Mouse (Mus musculus): ENCODE measurements around the gene Tbc1d1.

The Tbc1d1 gene

DNA sequence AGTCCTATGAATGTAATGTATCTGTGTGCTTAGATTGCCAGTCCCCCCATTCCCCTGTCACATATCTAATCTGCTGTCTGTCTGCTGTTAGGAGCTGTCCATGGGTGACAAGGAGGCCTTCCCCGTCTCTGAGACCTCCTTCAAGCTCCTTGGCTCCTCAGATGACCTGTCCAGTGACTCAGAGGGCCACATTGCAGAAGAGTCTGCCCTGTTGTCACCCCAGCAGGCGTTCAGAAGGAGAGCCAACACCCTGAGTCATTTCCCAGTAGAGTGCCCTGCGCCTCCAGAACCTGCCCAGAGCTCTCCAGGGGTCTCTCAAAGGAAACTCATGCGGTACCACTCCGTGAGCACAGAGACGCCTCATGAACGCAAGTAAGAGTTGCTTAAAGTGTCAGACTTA, 125.6 kb downstream of the Tbc1d1 start:
- DNase-seq = no peak

DNA sequence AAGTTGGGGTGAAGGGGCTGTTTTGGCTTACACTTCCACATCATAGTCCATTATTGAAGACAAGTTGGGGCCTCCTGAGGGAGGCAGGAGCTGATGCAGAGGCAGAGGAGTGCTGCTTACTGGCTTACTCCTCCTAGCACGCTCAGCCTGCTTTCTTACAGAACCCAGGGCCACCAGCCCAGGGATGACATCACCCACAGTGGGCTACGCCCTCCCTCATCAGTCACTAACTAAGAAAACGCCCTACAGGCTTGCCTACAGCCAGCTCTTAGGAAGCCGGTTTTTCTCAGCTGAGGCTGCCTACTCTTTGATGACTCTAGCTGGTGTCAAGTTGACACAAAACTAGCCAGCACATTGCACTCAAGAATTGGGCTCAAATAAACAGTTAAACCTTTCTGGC, 126.5 kb downstream of the Tbc1d1 start:
- DNase-seq = no peak

DNA sequence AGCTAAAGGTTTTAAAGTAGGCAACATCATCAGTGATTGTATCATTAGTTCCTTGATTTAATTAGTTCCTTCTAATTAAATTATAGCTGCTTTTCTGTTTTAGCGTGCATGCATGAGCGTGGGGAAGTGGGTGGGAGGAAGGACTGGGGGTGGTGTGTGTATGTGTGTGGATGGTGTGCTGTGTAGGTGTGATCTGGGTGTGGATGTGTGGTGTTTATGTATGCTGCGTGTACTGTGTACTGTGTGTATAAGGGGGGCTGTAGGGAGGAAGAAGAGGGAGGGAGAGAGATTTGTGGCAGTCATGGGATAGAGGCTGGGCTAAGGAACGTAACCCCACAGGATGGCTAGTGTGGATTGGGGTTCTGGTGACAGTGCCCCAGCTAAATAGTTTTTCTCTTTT, 129.2 kb downstream of the Tbc1d1 start:
- DNase-seq = no peak

DNA sequence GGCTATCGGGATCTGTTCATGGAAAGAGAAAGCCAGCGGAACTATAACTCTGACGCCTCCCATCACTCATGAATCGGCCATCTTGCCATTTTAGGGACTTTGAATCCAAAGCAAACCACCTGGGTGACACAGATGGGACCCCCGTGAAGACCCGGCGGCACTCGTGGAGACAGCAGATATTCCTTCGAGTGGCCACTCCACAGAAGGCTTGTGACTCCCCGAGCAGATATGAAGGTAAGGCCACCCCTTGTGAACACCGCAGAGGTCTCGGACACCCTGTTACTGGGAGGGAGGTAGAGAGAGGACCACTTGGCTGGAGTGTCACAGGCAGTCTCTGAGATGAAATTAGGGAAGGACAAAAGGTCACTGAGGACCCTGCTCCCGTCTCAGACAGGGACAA, 129.7 kb downstream of the Tbc1d1 start:
- DNase-seq = no peak

DNA sequence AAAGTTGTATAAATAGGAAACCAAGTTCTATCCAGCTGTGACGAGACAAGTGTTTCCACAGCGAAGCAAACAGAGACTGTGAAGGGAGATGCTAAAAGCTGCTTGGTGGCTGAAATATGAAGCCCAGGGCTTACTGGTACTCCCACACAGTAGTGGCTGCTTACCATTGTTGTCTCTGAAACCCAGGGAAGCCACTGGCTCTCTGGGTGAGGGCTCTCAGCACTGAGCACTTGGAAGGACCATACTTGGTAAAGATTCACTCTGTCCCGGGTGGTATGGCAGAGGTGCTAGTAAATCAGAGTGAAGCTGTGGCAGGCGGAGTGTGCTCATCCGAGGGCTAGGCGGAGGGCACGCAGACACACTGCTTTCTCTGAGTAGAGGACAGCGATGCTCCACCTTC, 131.2 kb downstream of the Tbc1d1 start:
- no peak for DNase-seq

DNA sequence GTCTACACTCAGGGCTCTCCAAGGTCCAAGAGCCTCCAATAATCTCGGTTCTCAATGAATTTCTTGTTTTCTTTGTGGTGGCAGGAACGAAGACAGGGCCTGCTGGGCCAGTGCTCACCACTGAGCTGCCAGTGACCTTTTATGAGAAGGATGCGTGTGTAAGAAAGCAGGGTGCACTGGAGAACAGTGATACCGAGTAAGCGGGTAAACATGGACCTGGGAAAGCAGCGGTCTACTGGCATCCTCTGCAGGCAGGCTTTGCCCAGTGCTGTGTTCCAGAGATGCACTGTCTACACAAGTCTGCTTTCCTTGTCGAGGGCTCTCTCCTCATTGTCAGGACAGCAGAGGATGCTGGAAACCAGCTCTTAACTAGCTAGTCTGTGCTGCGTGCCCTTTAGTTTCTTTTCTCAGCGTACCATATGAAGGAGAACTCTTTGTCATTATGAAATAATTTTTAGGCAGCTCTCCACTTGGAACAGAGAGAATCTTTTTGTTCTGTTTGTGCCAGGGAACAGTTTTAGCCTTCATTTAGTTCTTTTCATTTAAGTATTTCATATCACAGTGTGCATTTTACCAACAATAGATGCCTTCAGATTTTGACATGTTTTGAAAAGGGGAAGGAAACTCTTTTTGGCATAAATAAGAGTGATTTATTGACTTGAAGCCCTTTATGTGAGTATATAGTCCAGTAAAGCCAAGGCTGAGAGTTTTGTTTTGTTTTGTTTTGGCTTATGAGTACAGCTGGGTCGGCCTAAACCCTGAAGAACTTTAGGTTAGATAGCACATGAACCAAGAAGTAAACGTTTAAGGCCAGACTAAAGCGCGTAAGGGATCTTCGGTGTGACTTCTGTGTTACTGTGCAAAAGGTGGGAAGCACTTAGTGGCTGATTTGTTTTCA, 132.2 kb downstream of the Tbc1d1 start:
- DNase-seq = no peak

DNA sequence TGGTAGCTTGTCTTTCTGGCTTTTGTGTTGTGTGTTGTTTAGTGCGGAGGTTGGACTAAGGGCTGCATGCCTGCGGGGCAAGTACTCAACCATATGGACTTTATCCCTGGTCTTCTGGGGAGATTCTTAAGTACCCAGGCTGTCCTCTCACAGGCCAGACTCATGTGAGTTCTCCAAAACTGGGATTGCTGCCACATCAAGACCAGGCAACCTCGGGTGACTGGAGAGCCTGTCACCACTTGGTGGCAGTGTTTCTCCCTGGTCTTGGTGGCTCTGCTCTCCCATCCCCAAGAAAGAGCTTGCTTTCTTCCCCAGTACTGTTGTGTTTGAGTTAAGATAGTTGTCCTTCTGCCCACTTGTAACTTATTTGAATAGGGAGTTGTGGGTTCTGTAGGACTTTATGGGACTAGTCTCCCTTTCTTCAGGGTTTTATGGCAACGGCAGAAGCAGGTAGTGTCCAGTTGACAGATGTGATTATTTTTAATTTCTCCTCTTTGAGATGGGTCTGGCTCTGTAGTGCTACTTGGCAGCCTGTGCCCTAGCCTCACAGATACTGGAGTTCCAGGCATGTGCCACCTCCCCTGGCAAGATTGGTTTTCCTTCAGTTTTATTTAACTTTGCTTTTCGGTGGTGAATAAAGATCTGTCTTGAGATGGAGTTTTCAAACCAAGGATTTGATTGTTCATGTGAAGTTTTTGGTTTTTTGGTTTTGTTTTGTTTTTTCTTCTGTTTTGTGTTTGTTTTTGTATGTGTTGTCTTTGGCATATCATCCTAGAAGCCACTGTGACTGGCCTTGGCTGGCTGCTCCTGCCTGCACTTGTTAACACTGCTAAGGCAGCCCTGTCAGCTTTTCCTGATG, 133.3 kb downstream of the Tbc1d1 start:
- peak; percentile 94 for DNase-seq

DNA sequence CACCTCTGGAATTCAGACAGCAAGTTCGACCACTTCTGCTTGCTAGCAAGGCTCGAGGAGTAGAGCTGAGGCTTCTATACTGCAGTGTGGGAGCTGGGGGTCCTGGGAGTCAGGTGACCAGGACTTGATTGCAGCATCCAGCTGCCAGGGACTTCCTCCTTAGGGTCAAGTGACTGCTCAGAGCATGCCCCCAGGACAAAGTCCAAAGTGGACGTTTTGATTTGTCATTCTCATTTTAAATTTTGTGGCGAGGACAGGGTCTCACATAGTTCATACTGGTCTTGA, 133.9 kb downstream of the Tbc1d1 start:
- peak; percentile 45 for DNase-seq

DNA sequence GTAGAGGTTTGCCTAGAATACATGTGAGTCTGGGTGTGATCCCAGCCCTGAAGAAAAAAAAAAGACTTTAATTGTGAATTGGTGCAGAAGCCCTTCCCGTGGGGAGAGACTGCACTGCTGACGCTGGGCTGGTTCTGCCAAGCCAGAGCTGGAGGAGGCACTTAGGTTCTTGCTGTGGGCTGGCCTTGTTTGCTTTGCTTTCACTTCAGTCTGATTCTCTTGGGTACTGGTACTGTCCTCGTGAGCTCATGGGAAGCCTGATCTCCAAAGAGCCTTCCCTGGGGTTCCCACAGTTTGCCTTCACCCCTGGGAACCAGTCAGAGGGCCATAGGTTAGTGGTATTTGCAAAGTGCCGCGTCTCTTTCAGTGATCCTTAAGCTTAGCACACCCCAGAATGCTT, 135.6 kb downstream of the Tbc1d1 start:
- no peak for DNase-seq

DNA sequence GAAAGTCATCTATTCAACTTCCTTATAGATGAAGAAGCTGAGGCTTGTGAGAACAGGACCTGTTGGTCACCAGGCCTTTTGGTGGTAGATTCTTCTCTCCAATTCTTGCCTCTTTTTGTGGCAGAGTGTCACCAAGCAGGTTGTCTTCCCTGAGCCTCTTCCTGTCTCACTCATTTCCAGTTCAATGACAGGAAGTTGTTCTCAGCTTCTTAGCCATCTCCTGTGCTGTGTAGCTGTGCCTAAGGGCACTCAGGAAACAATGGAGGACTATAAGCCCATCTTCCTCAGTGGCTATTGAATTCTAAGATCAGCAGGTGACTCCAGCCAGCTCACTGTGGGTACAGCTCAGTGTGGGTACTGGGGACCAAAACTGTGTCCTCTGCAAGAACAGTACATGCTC, 139.5 kb downstream of the Tbc1d1 start:
- no peak for DNase-seq

DNA sequence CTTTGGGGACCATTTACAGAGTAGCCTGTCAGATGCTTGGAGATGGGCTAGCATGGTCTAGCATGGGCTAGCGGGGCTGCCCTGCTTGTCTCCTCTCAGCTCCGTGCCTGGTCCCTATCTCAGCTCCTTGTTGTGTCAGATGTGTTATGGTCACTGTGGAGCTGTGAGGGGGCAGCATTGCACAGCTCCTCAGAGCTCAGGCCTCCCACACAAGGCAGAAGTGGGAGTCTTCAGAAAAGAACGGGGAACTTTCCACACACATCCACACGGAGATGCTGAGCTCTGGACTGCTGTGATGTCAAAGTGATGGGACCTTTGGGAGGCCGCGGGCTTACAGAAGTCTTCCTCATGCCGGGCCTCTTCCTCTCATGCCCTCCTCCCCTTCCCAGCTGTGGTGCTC, 140.2 kb downstream of the Tbc1d1 start:
- peak; percentile 53 for DNase-seq

DNA sequence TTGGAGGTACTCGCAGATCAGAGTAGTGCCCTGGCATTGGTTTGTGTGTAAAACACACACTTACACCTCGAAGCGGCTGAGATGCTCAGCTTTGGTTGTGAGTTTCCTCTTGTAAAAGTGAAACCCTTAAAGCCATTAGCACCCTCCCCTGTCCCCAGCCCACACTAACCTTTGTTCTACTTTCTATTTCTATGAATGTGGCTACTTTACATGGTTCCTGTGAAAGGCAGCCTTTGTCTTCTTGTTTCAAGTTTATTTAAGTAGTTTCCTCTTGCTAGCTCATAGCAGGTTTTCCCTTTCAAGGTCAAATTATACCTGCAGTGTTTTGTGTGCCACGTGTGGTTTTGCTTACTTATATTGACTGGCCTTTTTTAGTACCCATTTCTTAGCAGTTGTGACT, 141.0 kb downstream of the Tbc1d1 start:
- DNase-seq = no peak

DNA sequence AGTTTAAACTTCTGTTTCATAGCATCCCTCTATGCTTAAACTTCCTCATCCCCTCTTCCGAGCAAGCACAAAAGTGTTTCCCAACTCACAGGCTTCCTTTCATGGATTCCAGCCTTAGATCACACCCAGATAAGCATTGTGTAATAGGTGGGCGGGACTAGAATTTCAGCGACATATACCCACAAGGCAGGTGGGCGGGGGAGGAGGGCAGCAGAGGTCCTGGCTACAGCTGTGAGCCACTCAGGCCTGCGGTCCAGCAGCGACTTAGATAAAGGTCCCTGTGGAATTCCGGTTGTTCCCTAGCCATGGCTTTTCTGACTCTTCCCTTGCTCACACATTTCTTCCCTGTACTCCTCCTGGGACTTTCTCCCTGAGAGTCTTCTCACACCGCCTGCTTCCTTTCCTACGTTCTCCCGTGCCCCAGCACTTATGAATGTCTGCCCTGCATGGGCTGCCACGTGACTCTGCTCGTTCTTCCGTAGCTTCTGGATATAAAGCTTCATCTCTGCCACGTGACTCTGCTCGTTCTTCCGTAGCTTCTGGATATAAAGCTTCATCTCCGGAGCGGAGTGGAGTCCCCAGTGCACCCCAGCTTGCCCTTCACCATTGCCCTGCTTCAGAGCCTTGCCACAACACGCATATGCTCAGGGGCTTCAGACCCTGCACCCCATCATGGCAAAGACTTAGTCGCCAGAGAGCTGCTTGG, 142.4 kb downstream of the Tbc1d1 start:
- DNase-seq = peak; percentile 69

DNA sequence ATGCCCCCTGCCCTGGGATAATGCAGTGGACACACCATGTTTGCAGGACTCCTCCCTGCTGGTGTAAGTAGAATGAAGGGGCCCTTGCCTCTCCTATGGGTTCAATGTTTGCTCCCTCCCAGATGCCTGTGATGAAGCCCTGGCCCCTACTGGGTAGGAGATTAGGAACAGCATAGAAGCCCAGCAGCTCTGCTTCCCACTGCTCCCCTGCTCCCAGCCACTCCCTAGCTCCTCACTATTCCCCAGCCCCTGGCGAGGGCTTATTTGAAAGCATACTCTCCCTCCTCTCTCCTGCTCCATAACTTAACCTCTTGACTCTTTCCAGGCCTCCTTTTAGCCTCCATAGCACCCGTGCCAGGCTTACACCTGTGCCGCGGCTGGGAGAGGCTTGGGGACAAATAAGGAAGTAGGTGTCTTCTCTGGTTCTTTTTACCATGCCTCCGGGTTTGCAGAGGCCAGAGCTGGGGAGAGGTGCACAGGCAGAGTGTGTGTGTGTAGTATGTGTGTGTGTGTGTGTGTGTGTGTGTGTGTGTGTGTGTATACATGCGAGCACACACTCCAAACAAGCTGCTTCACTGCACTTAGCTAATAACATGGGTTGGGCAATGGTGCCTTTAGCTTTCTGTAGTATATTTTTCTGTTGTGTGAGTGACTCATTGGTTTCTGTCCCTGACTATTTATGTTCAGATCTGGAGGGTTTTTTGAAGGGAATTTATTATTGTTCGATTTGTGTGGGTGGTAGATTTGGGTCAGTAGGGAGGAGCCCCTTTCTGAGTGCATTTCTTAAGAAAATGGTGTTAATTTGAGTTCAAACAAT, 143.6 kb downstream of the Tbc1d1 start:
- no peak for DNase-seq

DNA sequence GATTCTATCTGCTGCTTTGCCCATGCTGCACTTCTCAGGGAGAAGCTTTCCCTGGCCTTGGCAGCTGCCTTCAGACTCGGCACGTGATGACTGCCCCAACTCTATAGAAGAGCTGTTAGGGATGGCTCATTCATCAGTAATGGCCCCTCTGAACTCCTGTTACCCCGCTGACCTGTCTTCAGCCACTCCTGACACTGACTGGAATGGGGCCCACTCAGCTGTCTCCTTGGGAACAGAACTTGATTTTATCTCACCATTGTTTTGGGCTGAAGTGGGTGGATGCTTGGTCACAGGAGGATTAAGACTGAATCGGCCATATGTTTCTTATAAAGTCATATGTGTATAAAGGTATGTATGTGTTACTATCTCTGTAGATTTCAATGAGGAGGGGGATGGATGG, 145.1 kb downstream of the Tbc1d1 start:
- no peak for DNase-seq

DNA sequence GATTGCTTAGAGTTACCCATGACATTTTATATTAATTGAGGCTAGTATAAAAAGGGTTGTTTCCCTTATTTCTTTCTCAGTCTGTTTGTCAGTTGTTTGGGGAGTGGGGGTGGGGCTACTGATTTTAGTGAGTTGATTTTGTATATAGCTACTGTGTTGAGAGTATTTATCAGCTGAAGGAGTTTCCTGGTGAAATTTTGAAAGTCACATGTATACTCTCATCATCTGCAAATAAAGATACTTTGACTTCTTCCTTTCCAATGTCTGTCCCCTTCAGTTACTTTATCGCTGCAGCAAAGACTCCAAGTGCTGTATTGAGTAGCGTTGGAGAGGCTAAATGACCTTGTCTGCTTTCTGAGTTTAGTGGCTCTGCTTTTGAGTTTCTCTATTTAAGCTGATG, 151.2 kb downstream of the Tbc1d1 start:
- no peak for DNase-seq

DNA sequence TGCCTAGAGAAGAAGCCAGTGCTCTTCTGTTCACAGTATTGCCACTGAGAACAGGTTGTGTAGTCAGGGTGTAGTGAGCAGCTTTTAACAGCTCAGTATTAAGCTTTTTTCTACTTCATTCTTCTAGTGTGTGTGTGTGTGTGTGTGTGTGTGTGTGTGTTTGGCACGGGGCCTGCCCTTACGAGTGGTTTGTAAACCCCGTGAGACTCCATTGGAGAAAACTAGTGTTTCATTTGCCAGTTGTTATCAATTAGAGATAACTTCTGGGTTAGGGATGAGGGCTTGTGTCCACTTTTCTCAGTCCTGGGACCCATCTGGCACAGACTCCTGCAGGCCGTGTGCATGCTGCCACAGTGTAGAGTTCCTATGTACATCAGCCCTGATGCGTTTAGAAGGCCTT, 156.2 kb downstream of the Tbc1d1 start:
- DNase-seq = no peak

DNA sequence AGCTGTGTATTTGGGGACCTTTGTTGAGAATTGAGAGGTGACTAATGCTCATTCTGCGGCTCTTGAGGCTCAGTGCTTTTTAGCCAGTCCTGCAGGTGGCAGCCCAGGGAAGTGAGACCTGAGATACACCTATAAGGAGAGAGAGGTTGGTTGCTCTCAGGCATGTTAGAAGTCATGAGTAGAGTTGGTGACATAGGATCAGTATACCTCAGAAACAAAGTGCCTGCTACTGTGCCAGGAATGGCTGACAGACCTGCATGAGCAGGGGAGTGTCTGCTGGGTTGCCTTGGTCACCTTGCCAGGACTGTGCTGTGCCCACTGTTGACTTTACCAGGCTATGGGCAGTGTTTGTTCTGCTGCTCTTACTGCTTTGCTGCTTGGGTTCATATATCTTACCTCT, 157.4 kb downstream of the Tbc1d1 start:
- no peak for DNase-seq

DNA sequence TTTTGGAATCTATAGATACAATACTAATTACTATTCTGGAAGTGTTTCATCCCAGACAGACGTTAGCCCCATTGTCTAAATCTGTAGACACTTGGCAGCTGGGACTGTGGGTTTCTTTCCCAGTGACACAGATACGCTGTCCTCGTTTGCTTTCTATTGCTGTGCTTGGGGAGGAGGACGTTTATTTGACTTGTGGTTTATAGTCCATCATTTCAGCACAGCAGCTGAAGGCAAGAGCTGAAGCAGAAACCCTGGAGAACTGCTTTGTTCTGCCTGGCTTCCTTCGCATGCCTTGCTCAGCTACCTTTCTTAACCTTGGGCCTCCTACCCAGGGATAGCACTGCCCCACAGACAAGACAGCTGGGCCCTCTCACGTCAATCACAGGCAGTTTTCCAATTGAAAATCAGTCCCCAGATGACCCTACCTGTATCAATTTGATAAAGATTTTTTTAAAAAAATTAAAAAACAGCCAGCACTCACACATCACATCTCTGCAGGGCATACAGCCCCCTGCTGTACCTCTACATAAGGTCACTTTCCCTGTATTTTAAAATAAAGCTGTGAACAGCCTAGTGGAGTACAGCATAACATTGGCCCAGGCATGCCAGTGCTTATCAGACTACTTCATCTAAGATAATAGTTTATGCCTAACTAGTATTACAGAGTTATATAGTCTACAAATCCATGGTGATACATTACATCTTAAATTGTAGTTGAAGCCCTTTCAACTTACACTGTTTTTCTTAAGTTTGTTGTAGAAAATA, 158.4 kb downstream of the Tbc1d1 start:
- DNase-seq = peak; percentile 50

DNA sequence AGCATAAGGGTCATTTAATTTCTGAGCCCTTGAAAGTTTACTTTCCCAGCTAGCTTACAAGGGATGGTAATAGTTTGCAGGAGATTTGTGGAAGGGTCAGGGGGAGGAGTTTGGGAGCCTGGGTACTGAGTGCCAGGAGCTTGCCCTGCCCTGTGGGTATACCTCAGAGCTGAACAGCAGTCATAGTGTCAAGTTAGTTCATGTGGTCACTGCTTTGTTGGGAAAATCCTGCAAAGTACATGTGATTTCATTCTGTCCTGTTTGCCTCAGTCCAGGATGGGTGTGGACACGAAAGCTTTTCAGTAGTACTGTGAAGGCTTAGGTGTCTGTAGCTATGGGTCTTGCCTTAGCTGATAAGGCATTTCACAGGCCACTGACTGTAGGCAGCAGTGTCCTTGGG, 159.0 kb downstream of the Tbc1d1 start:
- no peak for DNase-seq

DNA sequence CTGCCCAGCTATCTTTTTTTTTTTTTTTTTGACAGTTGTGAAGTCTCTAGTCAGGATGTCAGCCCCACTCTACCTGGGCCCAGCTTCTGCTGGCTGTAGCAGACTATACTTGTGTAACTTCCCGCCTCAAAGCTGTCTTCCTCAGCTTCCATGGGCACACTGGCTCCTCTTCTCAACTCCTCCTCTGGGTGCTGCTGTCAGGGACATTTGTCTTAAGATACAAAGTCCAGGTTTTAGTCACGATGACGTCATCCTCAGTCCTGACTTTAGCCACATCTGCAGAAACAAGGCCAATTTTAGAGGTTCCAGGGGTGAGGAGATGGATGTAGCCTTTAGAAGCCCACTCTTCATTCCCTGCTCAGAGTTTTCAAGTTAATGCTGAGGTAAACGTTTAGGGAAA, 167.2 kb downstream of the Tbc1d1 start:
- no peak for DNase-seq

DNA sequence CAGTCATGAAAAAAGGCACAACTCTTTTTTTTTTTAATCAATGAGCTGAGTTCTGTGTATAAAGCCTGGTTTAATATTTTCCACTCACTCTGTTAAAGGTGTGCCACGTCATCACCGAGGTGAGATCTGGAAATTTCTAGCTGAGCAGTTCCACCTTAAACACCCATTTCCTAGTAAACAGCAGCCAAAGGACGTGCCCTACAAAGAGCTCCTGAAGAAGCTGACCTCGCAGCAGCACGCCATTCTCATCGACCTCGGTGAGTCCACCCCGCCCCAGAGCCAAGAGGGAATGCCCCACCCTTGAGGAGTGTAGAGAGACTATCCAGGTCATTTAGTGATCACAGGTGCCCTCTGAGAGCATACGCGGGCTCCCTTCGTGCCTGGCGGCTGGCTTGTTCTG, 168.2 kb downstream of the Tbc1d1 start:
- peak; percentile 39 for DNase-seq
